Mouse (Mus musculus): ENCODE results near the gene Bnc1.

DNA sequence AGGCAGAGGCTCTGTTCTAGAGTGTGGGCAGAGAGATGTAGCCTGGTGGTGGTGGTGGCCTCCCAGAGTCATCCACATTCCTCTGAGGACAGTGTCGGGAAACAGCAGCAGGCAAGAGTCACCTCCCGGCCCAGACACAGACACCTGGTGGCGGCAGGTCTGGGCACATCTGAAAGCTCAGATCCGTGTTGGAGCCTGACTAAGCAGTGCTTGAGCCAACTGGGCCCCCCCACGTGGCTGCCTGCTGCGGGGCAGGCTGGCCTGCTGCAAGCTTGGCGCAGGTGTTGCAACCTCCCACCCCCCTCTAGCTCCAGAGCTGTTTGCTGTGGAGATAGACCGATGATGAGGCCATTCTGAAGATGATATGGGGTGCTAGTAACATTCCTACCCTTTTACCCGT, 3.9 kb upstream of the Bnc1 start:
- TF ChIP-seq ZNF384 (IDR thresholded peaks at IDR 0.05; ENCODE audit: low read depth, low read length) (no peak), HCFC1 (IDR thresholded peaks at IDR 0.05; ENCODE audit: borderline replicate concordance, insufficient read depth, low read length) (no peak), MAFK (IDR thresholded peaks at IDR 0.05; ENCODE audit: insufficient read depth, low read depth, low read length) (no peak), CHD2 (IDR thresholded peaks at IDR 0.05; ENCODE audit: low read depth, low read length) (no peak), ZC3H11A (IDR thresholded peaks at IDR 0.05; ENCODE audit: borderline replicate concordance, low read depth, low read length) (no peak)

All from ES-E14 (cell line).